Mouse (Mus musculus): Measurements from ENCODE around the gene Efcc1.
A peak's percentile ranks its signal among the peaks of the same experiment; 100 is the strongest.

Gene Efcc1

DNA sequence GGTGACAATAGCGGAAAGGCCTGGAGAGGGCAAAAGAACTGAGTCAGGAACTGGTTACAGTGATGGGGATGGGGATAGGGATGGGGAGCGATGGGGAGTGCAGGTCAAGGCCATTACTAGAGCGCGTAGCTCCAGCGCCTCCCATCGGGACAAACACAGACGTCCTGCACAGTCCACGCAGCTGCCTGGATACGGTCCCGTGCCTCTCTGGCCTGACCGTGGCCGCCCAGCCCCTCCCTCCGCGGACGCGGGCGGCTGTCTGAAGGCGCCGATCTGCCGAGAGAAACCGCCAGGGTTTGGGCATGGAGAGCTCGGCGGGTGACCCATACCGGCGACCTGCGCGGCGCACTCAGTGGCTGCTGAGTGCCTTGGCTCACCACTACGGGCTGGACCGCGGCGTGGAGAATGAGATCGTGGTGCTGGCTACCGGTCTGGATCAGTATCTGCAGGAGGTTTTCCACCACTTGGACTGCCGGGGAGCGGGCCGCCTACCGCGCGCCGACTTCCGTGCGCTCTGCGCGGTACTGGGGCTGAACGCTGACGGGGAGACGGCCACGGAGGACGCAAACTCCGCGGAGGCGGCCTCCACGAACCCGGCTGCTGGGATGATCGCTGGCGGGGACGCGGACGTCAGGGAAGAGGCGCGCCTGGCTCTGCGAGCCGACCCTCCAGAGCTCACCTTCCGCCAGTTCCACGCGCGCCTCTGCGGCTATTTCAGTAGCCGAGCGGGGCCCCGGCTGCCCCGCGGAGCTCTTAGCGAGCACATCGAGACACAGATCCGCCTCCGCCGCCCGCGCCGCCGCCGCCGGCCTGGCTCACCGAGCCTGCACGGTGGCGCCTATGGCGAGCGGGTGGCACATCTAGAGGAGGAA lies at the start of gene Efcc1:
Gene Efcc1 (plus strand): TSS at position 279 of the 872 bp plus-strand sequence.
- DNase-seq (ENCODE audit: low spot score) = peak; percentile 21

DNA sequence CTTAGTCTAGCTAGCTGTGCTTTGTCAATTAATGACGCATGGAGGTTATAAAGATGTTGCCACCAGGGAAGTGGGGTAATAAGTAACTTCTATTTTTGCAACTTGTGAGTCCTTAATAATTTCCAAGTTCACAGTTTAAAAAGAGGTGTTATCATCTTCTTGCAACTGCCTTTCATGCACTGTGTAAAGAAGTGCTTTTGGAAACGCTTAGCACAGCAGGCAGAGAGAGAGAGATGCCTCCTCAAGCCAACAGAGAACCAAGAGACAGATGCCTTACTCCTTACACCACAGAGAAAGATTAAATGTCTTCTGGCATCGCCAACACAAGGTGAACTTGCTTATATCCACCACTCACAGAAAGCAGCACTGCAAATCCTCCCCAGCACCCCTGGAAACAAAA lies 34.7 kb upstream of the Efcc1 start:
- DNase-seq (ENCODE audit: low spot score) = no peak

DNA sequence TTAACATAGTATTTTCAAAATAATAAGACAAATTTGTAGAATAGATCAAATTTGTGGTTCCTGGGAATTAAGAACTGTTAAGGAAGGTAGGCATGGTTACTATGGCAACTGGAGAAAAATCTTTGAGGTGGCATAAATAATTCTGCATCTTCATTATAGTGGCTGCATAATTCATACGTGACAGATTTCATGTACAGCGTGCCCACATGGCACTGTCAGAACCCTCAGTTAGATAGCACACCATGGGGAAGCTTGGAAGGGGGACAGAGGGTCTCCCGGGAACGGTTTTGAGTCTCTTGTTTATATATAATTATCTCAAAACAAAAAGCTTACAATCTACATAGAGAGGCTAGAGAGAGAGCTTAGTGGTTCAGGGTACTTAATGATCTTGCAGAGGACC lies 34.1 kb upstream of the Efcc1 start:
- no peak for DNase-seq (ENCODE audit: low spot score)

DNA sequence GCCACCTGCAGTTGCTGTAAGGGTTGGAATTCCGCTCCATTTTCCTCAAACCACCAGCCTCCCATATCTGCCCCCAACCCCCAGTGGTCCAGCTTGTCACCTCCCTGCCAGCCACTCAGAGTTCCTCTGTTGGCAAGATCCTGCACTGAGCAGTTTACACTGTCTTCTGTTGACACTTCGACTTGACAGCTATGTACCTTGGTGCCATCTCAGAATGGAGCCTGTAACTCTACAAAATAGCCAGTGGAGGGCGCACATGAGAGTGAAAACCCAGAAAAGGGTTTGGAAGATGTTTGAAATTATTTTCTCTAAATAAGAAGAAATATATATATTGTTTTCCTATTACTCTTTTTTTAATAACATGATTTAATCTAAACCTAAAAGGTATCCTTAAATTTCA lies 24.4 kb upstream of the Efcc1 start:
- no peak for DNase-seq (ENCODE audit: low spot score)

DNA sequence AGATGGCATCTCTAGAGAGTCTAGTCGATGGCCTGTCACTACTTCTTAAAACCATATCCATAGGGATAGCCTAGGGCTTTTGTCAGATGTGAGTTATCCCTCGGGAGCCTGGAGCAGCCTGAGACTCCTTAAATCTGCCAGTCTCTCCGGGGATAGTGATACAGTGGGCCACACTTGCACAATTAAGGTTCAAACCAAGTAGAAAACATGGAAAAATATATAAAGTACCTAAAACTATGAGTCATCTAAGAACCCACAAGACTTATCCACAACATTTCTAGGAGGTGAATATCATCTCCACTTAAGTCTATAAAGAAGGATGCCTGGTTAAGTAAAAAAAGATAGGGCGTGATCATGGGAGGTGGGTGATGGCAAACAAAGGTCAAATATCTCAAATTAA lies 18.4 kb upstream of the Efcc1 start:
- DNase-seq (ENCODE audit: low spot score) = no peak

DNA sequence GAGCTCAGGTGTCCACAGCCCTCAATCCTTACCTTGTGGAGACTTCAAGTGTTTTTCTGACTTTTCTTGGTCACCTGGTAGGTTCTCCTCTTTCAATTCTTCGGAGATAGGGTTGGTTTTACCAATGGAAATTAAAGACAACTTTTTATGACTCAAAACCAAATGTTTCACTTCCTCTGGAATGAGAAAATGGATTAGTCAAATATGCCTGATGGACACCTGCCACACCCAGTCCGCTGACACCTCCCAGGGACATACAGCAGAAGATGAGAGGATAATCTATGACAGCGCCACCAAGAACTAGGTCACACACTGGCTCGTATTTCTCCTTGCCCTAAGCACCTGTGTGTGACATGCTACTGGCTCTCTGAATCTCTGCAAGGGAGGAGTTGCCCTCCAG lies 16.6 kb upstream of the Efcc1 start:
- DNase-seq (ENCODE audit: low spot score) = no peak

DNA sequence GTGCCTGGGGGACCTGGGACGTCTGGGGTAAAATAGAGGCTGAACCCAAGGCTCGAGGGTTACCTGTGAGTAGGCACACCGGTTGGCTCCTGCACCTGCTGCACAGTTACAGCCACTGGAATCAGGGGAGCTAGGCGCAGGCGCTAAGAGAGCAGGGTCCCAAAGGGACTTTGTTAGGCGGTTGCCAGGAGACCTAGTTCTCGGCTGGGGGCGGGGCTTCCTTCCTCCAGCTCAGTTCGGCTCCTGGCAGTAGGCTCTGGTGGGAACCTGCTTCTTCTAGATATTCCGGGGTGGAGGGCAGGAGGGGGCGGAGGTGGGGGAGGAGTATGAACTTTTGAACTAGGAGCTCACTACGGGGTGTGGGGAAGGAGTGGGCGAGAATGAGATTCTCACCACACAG lies 8.0 kb upstream of the Efcc1 start:
- peak; percentile 57 for DNase-seq (ENCODE audit: low spot score)

DNA sequence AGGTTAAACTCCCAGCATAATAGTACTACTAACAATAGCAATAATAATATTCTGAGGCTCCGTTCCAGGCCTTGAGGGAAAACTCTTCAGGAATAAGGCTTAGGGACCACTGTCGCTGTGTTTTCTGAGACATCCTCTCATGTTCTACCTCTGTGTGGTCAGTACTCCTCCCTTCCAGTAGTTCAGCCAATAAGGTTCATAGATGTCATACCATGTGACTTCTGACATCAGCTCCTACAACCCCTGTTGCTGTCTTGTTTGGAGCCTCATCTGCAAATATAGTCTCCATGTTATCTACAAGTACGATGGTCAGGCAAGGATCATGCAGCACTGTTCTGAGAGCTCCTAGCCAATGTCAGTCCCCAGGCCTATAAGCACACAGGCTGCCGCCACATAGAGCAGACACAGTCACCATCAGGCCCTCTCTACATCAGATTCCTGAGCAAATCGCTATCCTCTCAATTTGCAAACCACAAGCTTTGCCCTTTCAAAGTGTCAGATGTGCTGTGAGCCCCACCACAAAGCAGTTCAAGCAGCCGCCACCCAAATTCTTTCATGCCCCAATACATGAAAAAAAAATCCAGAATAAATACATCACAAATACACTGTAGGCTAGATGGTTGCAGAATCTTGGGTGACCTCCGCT lies 5.3 kb upstream of the Efcc1 start:
- DNase-seq (ENCODE audit: low spot score) = no peak

DNA sequence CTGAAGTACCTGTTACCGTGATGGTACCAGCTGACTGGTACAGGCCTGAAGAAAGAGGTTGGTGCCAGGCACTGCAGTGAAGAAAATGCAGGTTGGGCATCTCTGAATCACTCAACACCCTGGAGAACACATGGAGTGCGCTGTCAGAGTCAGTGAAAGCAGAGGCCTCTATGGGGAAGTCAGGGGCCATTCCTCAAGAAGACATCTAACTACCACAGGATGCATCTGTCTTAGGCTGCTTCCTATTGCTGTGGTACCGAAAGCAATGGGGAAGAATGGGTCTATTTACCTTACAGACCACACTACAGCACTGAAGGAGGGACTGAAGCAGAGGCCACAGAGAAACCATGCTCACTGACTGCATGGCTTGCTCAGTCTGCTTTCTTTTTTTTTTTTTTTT lies 2.6 kb upstream of the Efcc1 start:
- no peak for DNase-seq (ENCODE audit: low spot score)

DNA sequence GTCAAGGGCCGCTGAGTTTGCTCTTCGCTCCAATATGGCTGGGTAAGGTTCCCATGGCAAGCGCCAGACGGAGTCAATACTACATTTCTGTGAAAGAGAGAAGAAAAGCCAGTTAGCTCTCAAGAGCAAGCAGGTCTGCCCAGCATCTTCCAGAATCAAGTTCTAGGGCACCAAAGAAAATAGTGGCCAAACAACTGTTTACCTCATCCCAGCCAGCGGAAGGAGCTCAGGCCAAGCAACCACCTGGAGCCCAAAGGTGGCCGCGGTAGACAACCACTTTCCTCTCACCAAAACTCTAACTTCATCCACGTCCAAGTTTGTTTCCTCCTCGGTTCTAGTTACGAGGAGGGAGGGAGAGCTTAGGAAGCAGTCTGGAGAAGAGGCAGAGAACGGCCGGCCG lies 528 bp upstream of the Efcc1 start:
- DNase-seq (ENCODE audit: low spot score) = no peak

DNA sequence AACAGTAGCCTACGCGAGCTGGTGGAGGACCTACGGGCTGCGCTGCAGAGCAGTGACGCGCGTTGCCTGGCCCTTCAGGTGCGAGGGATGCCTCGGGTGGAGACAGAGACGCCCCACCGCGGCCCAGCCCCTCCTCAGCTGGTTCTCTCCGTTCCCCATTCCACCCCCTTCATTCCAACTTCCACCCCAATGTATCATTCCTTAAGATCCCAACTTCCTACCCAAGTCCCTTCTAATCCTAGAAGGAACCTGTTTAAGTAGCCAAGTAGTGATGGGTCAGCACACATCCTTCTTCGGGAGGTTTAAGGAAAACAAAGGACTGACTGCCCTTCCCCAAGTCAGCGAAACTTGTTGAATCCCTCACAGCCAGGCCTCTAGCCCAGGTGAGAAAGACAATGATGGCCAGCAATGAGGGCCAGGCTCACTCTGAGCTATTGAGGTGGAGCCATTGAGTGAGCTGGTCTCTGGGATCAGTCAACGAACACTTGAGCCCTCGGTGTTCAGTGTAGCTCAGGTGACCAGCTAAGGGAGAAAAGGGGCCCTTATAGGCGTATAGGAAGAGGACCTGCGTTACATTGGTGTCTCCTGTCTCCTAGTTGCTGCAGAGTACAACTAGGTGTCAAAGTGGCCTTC lies 910 bp downstream of the Efcc1 start:
- no peak for DNase-seq (ENCODE audit: low spot score)

DNA sequence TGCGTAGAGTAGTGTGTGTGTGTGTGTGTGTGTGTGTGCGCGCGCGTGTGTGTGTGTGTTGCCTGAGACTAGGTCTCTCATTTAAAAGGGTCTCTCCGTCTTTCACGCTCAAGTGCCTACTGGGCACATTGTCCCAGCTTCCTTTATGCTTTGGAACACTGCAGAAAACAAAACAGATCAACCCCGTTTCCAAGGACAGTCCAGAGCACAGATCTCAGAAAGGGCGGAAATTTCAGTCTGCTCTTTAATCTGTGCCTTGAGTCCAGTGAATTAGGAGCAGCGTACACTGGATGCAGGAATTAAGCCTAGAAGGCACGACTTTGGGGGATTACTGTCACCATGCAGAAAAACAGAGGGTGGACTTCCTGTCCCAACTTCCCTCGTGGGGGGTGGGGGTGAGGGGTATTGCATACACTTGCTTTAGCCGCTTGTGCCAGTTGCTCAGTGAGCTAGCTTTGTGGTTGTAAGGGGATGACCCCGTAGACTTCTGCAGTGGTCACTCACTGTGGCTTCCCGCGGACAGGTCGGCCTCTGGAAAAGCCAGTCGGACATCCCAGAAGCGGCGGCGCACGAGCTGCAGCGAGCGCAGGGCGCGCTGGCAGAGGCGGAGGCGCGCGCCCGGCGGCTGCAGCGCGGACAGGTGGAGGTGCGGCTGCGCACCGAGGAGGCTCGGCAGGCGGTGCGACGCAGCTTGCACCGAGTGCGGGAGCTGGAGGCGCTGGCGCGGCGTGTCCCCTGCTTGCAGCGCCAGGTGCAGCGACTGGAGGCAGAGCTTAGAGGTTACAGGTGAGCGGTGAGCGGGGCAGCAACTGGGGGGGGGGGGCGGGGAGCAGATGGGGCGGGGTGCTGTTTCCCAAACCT lies 1.7 kb downstream of the Efcc1 start:
- DNase-seq (ENCODE audit: low spot score) = no peak

DNA sequence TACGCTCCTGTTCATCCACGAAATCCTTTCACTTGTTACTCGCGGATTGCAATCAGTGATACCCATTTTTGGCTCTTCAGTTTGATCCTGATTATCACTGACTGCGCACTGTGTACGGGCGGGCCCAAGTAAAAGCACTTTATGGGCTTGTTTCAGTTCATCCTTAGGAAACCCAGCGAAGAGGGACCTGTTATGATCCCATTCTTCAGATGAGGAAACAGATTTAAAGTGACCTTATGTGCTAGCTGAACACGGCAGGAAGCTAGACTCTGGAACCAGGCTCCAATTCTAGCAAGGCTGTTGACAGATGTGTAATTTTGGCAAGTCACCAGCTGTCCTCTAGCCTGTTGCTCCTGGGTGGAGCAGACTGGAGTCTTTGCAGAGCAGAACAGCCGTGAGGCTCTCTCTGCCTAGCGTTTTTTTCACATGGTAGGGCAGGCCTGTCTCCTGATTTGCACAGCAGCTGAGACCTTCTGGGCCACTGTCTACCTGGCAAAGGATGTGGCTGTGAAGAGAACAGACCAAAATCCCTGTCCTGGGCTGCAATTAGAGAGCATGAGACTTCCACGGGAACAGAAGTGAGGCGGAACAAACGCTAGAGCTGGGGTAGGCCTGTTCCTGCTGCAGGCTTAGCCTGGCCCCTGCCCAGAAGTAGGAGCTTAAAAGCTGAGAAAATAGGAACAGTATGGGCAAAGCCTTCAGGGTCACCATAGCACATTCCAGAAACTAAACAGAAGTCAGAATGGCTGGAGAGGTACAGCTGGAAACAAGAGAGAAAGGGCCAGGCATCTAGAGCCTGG lies 2.7 kb downstream of the Efcc1 start:
- DNase-seq (ENCODE audit: low spot score) = no peak

DNA sequence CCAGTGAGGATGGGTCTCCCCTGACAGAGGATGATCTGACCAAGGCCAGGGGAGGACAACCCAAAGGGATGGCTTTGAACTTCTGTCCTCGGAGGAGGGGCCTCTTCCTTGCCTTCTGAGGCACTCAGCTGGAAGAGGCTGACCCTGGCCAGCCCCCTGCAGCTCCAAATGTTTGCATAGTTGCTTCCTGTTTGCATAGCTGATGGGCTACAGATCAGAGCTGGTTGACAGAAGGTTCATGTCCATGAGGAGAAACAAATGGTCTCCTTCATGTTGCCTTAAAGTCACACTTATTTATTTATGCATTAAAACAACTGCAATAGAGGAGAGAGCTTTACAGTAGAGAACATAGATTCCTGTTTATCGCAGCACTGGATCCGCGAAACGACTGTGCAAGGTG lies 3.5 kb downstream of the Efcc1 start:
- peak; percentile 26 for DNase-seq (ENCODE audit: low spot score)

DNA sequence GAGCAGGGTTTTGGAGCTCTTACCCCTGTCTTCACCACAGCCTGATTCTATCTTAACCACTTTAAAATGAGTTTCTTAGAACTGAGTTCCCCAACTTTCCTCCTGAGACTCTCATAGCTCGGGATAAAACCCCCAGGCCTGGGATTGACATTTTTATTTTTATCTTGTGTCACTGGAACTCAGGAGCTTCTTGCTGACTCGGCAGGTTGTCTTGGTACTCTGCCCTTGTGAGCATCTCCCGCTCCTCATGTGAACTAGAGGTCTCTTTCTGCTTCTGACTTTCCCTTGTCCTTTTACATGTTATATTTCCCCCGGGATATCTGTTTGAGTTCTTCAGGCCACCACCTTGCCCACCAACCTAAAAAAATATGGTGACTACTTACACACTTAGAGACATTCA lies 6.3 kb downstream of the Efcc1 start:
- no peak for DNase-seq (ENCODE audit: low spot score)

DNA sequence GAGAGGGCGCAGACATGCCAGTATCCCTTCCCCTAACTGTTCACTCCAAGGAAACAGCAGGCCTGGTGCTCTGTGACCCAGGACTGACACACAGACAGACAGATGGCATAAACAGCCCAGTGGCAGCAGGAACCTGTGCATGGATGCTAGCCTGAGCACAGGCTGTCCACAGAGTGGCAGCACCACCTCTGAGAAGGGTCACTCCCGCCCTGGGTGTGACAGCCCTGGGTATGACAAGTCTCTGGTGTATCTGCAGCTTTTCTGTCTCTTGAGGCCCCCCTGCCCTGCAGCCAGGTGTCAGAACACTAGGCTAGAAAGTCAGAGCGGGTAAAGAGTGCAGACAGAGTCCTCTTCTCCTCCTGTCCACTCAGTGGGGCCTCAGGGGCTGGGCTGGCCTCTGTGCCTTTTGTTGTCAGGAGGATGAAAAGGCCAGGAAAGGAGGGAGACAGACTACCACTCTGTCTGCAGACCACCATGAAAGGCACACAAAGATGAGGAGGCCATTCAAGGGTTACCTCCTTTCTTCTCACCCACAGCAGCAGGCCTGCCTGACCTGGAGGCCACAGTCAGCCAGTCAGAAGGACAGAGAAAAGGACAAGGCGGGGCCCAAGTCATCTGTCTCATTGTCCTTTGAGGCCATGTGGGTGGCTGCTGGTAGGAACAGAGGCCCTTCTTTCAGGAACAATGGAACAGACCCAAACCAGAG lies 7.4 kb downstream of the Efcc1 start:
- no peak for DNase-seq (ENCODE audit: low spot score)

DNA sequence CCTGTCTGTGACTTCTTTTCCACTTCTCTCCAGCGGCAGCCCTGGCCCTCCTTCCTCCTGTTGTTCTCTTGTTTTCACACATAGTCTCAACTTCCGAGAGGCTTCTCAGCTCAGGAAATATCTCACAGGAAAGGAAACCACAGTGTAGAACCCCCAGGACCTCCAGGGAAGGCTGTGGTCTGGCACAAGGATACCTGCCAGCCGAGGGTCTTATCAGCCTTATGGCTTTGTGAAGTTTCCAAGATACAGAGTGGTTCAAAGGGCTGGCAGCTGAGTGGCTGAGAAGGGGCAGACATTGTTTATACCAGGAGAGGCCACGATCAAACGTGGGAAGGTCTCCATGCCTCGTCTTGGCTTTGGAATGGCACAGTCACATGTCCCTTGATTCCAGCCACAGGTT lies 9.2 kb downstream of the Efcc1 start:
- no peak for DNase-seq (ENCODE audit: low spot score)

DNA sequence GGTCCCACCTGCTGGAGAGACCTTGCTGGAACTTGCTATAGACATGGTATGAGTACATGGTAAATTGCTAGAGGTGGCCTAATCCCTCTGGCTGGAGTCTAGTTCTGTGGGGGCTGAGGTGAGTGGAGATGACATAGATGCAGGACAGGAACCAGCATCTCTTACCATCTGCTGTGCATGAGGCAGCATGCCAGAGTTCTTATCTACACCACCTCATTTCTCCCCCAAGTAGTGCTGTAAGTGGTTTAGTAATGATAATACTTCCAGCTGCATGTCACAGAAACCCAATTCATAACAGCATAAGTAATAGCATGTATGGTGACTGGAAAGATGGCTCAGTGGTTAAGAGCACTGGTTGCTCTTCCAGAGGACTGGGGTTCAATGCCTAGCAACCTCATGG lies 9.8 kb downstream of the Efcc1 start:
- DNase-seq (ENCODE audit: low spot score) = no peak

DNA sequence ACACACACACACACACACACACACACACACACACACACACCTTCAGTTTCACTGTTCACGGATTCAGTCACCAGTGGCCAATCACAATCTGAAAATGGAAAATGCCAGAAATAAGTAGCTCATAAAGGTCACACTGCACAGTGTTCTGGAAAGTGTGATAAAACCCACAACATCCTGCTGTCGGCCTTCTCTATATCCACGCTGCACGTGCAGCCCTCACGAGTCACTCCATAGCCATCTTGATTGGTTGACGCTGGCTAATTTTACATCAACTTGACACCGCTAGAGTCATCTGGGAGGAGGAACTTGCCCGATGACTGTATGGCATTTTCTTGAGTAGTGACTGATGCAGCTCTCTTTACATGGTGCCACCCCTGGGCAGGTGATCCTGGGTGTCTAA lies 11.3 kb downstream of the Efcc1 start:
- no peak for DNase-seq (ENCODE audit: low spot score)

DNA sequence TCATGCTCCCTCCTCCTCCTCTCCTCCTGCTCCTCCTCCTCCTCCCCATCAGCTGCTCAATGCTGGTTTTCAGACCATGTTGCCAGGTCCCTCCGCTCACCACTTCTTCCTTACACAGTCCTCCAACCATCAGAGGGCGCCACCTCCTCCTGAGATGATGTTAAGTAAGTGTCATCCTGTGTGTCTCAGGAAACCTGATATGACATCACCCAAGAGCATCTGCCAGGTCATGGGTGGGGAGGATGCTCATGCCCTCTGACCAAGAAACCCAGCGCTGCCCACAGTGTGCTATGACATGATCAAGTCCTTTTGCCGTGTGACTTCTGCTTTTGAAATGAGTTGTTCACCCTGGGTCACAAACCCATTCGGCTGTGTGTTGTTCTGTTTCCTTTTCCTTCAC lies 12.1 kb downstream of the Efcc1 start:
- no peak for DNase-seq (ENCODE audit: low spot score)

DNA sequence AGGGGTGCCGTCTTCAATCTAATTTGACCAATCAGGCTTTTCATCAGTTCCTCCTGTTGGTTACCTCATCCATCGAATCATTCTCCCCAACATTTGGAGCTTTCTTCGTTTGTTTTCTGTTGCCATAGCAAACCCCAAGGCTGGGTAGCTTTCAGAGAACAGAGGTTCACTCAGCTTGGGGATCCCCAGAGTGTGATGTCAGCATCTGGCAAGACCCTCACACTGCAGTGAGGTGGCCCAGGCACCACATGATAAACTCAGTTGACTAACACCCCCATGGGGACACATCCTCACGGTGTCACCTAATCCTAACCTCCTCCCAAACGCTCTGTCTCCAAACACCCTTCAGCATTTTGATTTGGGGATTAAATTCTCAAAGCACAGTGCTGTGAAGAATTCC lies 12.6 kb downstream of the Efcc1 start:
- DNase-seq (ENCODE audit: low spot score) = no peak
